Mouse (Mus musculus) forelimb bud, embryonic 11.5 days (tissue): ENCODE results near the gene Sccpdh.
"Not testable (repeated sequence)": the region's sequence is repeated elsewhere in the genome, so short reads cannot be mapped to it uniquely, and the experiment has no call there.

Source experiments
- DNase-seq: peaks from one replicate; pipeline ENCODE4 v3.0.0-alpha.2; 2012; ENCODE audit warnings: low read depth, low spot score

The Sccpdh gene

DNA sequence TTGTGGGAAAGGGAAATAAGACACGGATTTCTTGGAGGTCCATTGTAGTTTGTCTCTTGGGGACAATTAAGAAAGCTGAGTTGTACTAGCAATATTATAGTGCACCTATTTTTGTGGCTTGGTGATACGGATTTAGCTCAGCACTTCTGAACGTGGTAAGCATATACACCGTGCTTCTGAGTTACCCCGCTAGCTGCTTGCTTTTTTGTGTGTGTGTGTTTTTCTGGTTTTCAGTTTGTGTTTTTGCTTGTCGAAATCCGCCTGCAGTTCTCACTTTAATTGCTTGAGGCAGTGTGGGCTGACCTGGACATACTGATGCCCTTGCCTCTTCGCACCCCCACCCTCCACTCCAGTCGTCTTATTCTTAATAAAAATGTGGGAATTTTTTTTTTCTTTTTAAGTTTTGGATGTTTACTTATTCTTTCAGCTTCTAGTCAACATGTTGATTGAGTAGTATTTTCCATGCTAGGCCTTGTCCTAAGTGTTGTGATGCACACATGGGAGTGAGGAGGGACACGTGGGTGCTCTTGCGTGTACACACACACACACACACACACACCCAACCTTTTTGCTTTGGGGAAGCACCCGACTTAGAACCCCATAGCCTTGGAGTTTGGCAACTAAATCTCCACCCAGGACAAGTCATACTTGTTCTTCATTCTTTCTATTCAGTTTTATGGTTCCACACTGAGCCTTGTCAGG lies 977 bp downstream of the Sccpdh start:
- DNase-seq = peak; percentile 5

DNA sequence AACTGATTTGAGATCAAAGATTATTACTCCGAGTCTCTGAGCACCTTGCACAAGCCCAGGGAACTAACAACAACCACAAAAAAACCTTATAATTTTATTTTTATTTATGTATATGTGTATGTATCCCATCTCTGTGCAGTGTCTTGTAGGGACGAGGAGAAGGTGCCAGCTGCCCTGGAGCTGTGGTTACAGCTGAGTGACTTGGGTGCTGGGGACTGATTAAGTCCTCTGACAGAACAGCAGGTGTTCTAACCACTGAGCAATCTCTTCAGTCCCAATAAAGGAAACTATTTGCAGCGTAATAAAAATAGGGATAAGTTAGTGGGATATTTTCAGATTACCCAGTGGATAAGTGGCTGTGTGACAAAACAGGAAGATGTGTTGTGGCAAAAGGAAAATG lies 6.3 kb downstream of the Sccpdh start:
- DNase-seq = no peak

GRCm38 (mm10) chr1:179677031-179677430 lies 9.0 kb downstream of the Sccpdh start:
- DNase-seq = no peak

DNA sequence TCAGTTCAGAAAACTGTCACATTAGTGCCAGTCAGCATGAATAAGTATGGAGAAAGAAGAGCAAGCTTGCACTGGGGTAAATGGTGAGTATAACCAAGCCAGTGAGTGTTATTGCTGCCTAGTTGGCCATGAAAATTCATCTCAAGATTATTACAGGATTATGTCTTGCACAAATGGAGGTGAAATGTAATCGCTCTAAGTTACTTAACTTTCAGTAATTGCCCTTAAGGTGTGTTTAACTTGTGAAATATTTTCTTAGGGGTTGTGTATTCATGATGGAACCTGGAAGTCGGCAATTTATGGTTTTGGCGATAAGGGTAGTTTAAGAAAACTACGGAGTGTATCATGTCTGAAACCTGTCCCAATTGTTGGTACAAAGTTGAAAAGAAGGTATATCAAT lies 11.3 kb downstream of the Sccpdh start:
- no peak for DNase-seq

DNA sequence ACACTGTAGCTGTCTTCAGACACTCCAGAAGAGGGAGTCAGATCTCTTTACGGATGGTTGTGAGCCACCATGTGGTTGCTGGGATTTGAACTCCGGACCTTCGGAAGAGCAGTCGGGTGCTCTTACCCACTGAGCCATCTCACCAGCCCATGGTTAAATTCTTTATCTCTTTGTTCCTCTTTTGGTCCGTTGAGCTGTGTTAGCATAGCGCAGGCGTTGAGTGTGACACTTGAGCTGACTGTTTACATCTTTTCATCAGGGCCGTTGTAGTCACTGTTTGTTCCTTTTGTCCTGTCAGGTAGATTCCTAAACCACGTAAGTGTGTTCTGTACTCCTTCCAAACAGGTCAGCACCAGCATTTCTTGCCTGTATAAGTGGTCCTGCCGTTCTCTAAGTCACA lies 14.7 kb downstream of the Sccpdh start:
- not testable (repeated sequence) for DNase-seq

GRCm38 (mm10) chr1:179686348-179686747 lies 18.3 kb downstream of the Sccpdh start:
- no peak for DNase-seq

DNA sequence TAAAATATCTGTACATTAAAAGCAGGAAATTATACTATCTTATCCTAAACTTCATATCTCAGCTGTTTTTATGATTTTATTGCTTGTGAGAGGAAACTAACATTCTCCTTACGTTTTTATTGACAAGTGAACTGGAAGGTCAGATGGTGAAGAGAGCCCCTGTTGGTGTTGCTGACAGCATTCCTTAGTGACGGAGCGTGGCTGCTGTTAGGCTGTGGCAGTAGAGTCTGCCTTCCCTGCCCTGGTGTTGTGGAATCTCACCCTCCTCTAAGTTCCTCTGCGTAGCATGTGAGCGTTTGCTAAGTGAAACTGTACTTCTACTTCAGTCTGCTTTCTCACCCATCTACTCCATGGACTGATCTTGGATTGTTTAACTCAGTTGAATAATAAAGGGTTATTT lies 18.8 kb downstream of the Sccpdh start:
- no peak for DNase-seq

DNA sequence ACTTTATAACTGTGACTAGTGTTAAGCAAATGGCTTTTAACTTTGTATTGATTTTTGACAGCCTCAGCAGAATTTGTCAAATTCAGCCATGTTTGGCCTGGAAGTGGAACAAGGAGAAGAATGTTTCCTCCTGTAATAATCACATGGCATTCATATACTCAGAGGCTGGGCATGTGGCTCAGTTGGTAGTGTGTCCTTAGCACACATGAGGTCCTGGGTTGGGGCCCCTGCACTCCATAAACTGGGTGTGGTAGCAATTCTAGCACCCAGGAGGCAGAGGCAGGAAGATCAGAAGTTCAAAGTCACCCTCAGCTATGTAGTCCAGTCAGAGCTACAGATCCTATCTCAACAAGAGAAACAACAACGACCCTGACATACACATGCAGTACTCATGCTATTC lies 19.3 kb downstream of the Sccpdh start:
- no peak for DNase-seq

DNA sequence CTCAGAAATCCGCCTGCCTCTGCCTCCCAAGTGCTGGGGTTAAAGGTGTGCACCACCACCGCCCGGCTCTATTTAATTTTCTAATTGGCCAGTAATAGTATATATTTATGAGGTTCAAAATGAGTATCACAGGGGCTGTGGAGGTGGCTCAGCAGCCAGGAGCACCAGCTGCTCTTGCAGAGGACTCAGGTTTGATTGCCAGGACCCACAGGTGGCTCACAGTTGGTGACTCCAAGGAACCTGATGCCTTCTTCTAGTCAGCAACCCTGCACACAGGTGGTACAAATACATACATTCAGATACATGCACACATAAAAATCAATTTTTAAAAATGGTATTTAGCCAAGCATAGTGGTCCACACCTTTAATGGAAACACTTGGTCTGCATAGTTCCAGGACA lies 20.0 kb downstream of the Sccpdh start:
- DNase-seq = no peak

- no peak for DNase-seq
These were observed 20.4 kb downstream of the Sccpdh start for GRCm38 (mm10) chr1:179688415-179688814.

GRCm38 (mm10) chr1:179688914-179689313 lies 20.9 kb downstream of the Sccpdh start:
- DNase-seq = no peak

DNA sequence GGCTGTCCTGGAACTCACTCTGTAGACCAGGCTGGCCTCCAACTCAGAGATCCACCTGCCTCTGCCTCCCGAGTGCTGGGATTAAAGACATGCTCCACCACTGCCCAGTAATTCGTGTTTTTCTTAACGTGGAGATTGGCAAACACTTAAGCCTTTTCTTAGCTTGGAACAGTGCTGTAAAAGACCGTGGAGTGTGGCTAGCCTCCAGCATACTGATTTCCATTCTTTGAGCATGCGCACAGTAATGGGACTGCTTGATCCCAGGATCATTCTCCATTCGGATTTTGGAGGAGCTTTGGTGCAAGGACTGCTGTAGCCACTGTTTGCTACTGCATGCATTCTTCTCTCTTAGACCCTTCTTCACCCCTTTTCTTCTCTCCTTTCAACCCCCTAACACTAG lies 21.5 kb downstream of the Sccpdh start:
- no peak for DNase-seq

DNA sequence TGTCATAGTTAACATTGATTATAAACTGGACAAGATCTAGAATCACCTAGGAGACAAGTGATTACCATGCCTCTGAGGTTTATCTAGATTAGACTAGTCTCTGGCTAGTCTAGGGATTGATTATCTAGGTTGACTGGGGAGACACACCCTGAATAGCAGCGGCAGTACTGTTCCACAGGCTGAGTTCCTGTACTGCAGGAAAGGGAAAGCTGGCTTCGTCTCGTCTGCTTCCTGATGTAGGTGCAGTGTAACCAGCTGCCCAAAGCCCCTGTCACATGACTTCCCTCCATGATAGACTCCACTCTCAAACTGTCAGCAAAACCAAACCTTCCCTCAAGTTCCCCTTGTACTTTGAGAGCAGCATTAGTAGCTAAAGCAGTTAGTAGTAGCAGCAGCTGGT lies 36.1 kb downstream of the Sccpdh start:
- DNase-seq = no peak

DNA sequence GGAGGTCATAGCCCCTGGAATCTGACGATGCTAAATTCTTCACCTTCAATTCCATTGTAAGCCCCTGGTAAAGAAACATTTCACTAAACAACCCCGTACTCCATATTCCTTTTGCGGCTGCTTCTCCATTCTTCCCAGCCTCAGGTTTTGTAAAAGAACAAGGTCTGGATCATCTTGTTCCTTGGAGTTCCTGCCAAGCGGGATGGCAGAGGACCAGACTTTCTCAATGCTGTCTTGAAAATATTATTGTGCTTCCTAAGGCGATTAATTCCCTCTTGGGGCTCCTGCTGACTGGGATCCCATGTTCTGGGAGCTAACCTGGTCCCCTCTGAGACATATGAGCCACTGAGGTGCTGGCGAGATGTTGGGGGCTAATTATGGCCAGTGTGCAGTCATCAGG lies 37.1 kb downstream of the Sccpdh start:
- DNase-seq = no peak

DNA sequence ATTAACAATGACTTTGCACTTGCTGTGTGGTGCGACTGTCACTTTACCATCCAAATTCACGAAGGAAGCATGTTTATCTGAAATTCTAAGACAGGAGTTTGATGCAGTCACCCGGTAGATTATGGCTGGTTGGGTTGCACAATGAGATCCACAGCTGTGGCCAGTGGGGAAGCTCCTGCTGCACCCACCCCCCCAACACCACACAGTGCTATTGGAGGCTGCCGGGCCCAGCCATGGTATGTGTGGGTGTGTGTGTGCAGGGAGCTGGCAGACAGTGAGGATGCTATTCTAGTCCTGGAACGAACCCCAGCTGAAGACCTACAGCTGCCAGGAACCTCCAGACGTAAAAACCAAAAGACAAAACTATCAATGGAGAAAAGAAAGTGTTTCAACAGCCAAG lies 41.4 kb downstream of the Sccpdh start:
- no peak for DNase-seq

GRCm38 (mm10) chr1:179710739-179711138 lies 42.7 kb downstream of the Sccpdh start:
- no peak for DNase-seq

DNA sequence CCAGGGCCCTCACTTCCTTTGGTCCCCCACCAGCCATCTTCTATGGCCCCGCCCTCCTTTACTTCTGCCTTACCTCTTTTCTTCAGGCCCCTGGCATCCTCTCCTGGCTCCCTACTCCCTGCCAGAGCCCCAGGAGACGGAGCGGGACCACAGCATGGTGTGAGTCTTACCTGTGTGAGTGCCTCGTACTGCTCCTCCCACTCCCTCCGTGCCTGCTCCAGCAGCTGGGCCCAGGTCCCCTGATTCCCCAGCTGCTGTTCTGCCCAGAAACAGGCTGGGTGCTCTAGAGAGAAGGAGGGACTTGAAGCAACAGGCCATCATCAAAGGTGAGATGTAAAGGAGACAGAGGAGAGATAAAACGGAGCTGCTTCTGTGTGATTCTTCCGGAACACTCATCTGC lies 44.6 kb downstream of the Sccpdh start:
- DNase-seq = no peak

DNA sequence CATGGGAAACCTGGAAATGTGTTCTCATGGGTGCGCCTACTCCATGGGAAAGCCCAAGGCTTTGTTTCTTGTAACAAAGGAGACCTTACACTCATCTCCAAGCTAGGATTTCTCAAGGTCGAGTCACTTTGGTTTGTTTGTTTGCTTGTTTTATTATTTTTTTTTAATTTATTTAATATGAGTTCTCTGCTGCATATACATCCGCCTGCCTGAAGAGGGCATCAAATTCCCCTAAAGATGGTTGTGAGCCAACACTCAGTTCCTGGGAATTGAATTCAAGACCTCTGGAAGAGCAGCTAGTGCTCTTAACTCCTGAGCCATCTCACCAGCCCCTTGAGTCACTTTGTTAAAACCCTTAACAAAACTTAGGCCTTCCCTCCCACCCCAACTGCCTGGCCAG lies 45.4 kb downstream of the Sccpdh start:
- no peak for DNase-seq

- not testable (repeated sequence) for DNase-seq
These were observed 47.3 kb downstream of the Sccpdh start for GRCm38 (mm10) chr1:179715289-179715688.

GRCm38 (mm10) chr1:179715786-179716185 lies 47.8 kb downstream of the Sccpdh start:
- DNase-seq = no peak

DNA sequence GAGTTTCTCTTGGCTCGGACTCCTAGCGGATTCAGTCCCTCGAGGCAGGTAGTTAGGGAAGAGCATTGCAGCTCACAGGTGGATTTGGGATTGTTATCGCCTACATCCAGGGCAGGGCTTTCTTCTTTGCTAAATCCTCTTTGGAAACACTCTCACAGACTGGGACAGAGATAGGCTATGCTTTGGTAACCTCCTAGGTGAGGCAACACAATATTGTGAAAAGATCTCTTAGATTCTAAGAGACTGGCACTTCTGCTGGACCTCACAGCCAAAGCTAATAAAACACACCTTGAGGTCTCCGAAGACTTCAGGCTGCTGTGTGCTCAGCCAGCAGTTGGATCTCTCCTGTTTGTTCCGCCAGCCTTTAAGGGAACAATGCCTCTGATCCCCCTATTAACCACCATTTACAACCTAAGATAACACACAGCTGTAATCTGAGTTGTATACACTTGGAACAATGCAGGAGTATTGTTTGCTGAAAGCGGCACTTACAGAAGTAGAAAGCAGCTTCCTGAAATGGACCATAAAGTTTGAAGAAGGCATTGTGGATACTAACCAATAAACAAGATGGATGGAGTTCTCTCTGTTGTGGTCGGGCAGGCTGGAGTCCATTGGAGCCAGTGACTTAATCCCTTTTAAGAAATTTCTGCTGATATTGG lies 54.9 kb downstream of the Sccpdh start:
- no peak for DNase-seq

DNA sequence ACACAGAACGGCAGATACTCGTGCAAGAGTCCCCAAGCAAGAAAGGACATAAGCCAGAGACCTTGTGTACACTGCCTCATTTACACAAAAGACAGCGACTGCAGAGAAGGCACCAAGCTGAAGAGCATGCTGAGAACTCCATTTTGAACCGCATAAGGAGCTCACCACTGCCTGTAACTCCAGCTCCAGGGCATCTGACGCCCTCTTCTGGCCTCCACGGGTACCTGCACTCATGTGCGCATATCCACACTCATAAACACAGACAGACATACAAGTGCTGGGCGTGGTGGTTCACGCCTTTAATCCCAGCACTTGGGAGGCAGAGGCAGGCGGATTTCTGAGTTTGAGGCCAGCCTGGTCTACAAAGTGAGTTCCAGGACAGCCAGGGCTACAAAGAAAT lies 60.7 kb downstream of the Sccpdh start:
- no peak for DNase-seq

DNA sequence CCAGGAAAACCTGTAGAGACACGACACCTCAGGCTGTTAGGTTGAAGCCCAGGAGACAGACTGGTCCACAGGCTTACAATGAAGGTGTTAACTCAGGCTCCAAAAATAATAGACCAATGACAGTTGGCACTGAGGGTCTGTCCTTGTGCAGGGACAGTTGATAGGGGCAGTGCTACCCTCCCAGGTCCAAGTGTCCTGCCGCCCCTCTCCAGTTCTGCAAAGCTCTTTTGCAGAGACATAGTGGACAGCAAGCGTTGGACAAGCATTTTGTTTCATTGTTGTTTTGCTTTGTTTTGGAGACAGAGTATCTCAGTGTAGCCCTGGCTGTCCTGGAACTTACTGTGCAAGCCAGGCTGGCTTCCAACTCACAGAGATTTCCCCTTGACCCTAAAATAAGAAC lies 63.4 kb downstream of the Sccpdh start:
- DNase-seq = no peak
